ENCODE assay signal across 8 mouse cellular contexts in the genomic region with DNA sequence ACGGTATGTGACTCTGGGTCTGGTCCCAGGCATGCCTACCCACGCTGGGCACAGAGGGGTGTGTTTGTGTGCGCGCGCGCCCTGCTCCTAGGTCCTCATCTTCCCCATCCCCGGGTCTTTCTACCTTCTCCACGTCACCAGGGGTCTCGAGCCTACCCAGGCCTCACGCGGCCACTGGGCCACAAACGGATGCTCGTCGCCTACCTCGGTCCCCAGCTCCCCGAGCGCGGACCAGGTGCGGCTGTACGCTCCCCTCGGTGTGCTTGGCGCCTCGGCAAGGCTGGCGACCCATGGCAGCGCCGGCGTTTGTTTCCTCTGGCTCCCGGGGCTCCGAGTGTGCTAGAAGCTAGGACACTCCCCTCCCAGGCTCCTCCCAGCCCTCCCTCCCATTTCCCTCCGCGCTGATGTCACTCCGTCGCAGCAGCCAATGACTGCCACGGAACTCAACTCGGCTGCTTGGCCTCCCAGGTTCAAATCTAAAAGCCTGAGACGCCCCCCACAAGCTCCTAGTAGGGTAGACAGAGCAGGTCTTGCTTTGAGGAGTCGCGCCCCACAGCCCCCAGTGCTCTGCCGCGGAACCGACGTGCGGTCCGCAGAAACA. TPM values are rescaled to one million over a fixed set of nuclear protein-coding genes. Genes with fewer than 3 reads are reported as not detected.
DNase-seq lines count a peak whose midpoint lies in the region; ATAC-seq and TF ChIP-seq lines count a peak whose summit lies in the region.

Gene Cdc42ep4 (minus strand): TSS at position 398 of the 601 bp plus-strand sequence.

- no peak for TF ChIP-seq CTCF in kidney, adult 2 months (conservative IDR thresholded peaks at IDR 0.05; ENCODE audit: insufficient read depth, insufficient read length, low read depth, low read length)

- peak within 1 kb of the TSS; percentile 80 for H3K4me2 ChIP-seq in embryonic facial prominence, embryonic 13.5 days
- H3K4me2 ChIP-seq in limb, embryonic 12.5 days = peak within 1 kb of the TSS; percentile 93
- peak within 1 kb of the TSS; percentile 80 for H3K4me2 ChIP-seq in midbrain, embryonic 14.5 days (ENCODE audit: low read length)

- H3K4me1 ChIP-seq in embryonic facial prominence, embryonic 13.5 days = peaks cover 69% of the 10 kb centered on the region
- H3K4me1 ChIP-seq in kidney, adult 2 months (ENCODE audit: control insufficient read depth, insufficient read depth, low read length) = peaks cover 9% of the 10 kb centered on the region; the same call in 1 of the 2 replicates
- H3K4me1 ChIP-seq in limb, embryonic 12.5 days (replicated peaks) = peaks cover 48% of the 10 kb centered on the region
- H3K4me1 ChIP-seq in midbrain, embryonic 14.5 days (ENCODE audit: control insufficient read depth, insufficient read depth, low read length) = peaks cover 34% of the 10 kb centered on the region

- no peaks in the 10 kb centered on the region for H3K9me3 ChIP-seq in embryonic facial prominence, embryonic 13.5 days
- H3K9me3 ChIP-seq in limb, embryonic 12.5 days = no peaks in the 10 kb centered on the region
- no peaks in the 10 kb centered on the region for H3K9me3 ChIP-seq in midbrain, embryonic 14.5 days (ENCODE audit: control insufficient read depth, low read length)

- peaks cover 4% of the 10 kb centered on the region; the same call in 1 of the 2 replicates for H3K36me3 ChIP-seq in embryonic facial prominence, embryonic 13.5 days
- no peaks in the 10 kb centered on the region for H3K36me3 ChIP-seq in kidney, adult 2 months (ENCODE audit: control insufficient read depth, insufficient read depth, low read length)
- peaks cover 18% of the 10 kb centered on the region; the same call in 1 of the 2 replicates for H3K36me3 ChIP-seq in limb, embryonic 12.5 days
- no peaks in the 10 kb centered on the region; the same call in 1 of the 2 replicates for H3K36me3 ChIP-seq in midbrain, embryonic 14.5 days (ENCODE audit: control insufficient read depth, insufficient read depth, low read length)

- peak within 1 kb of the TSS; percentile 85 for H3K4me3 ChIP-seq in embryonic facial prominence, embryonic 13.5 days
- H3K4me3 ChIP-seq in kidney, adult 2 months (ENCODE audit: insufficient read depth, low read depth, low read length) = peak within 1 kb of the TSS; percentile 68
- peak within 1 kb of the TSS; percentile 90 for H3K4me3 ChIP-seq in limb, embryonic 12.5 days (replicated peaks)
- peak within 1 kb of the TSS; percentile 87 for H3K4me3 ChIP-seq in midbrain, embryonic 14.5 days (replicated peaks; ENCODE audit: low read depth, low read length)

- H3K27ac ChIP-seq in embryonic facial prominence, embryonic 13.5 days = peak within 1 kb of the TSS; percentile 100
- peak within 1 kb of the TSS; percentile 79 for H3K27ac ChIP-seq in kidney, adult 2 months (ENCODE audit: insufficient read depth, low read depth, low read length)
- H3K27ac ChIP-seq in limb, embryonic 12.5 days = peak within 1 kb of the TSS; percentile 98
- H3K27ac ChIP-seq in midbrain, embryonic 14.5 days (replicated peaks; ENCODE audit: low read depth, low read length) = peak within 1 kb of the TSS; percentile 93

- under 1% methylated on average over 44 of the region's 44 CpGs for WGBS in embryonic facial prominence, embryonic 13.5 days
- 1% methylated on average over 44 of the region's 44 CpGs for WGBS in kidney, adult 2 months
- WGBS in limb, embryonic 12.5 days = under 1% methylated on average over 44 of the region's 44 CpGs
- WGBS in midbrain, embryonic 14.5 days = under 1% methylated on average over 44 of the region's 44 CpGs

- ATAC-seq in embryonic facial prominence, embryonic 13.5 days (ENCODE audit: insufficient number of reproducible peaks, insufficient read depth, low FRiP score, low TSS enrichment, low read depth) = peak; percentile 83
- ATAC-seq in limb, embryonic 12.5 days (ENCODE audit: insufficient number of reproducible peaks, insufficient read depth, low FRiP score, low TSS enrichment, low read depth) = peak; percentile 75
- ATAC-seq in midbrain, embryonic 14.5 days (ENCODE audit: low FRiP score, low TSS enrichment) = peak; percentile 86

- DNase-seq in 416B (ENCODE audit: low read depth) = peak; percentile 95
- DNase-seq in adrenal gland, postnatal 4 days (ENCODE audit: low spot score in 2 of 2) = peak; percentile 50 to 72
- peak; percentile 86 to 90 for DNase-seq in heart, adult 18-20 months
- peak; percentile 89 for DNase-seq in kidney, adult 2 months
- peak; percentile 95 for DNase-seq in midbrain, embryonic 14.5 days
- DNase-seq in spleen, adult 12 weeks (ENCODE audit: low spot score) = peak; percentile 71

- TF ChIP-seq POLR2A in kidney, adult 2 months (IDR thresholded peaks at IDR 0.05; ENCODE audit: low read depth, low read length) = peak; percentile 85

- no peaks in the 10 kb centered on the region for H3K27me3 ChIP-seq in embryonic facial prominence, embryonic 13.5 days
- no peaks in the 10 kb centered on the region for H3K27me3 ChIP-seq in kidney, adult 2 months (replicated peaks; ENCODE audit: control insufficient read depth, insufficient read depth, low read length)
- H3K27me3 ChIP-seq in limb, embryonic 12.5 days = no peaks in the 10 kb centered on the region; the same call in 1 of the 2 replicates
- H3K27me3 ChIP-seq in midbrain, embryonic 14.5 days (ENCODE audit: control insufficient read depth, insufficient read depth, low read length) = no peaks in the 10 kb centered on the region

- peak within 1 kb of the TSS; percentile 95 for H3K9ac ChIP-seq in embryonic facial prominence, embryonic 13.5 days
- H3K9ac ChIP-seq in limb, embryonic 12.5 days (replicated peaks) = peak within 1 kb of the TSS; percentile 92
- peak within 1 kb of the TSS; percentile 89 for H3K9ac ChIP-seq in midbrain, embryonic 14.5 days (replicated peaks; ENCODE audit: low read length)

RNA-seq across cellular contexts. Expression of gene Cdc42ep4, which starts in this region (rescaled TPM):
- 10 to 100 TPM; 86.9 to 95.5 TPM for total RNA-seq in adrenal gland, postnatal 4 days (2021)
- 108 and 119 TPM in 2 replicates for polyA plus RNA-seq in embryonic facial prominence, embryonic 13.5 days (2015; fragmentation: Nextera tagmentation; extraction: Ambion mirVana)
- 10 to 100 TPM; 19.1 to 23.8 TPM for total RNA-seq in heart, adult 18-20 months (2021)
- 18.0 and 18.2 TPM in 2 replicates for polyA plus RNA-seq in kidney, adult 2 months (2012; rRNA removed)
- polyA plus RNA-seq in limb, embryonic 12.5 days (2016; fragmentation: Nextera tagmentation; extraction: Ambion mirVana) = 119 and 120 TPM in 2 replicates
- 45.4 and 49.5 TPM in 2 replicates for polyA plus RNA-seq in midbrain, embryonic 14.5 days (2014; fragmentation: Nextera tagmentation; extraction: Ambion mirVana)

Comparison
In these comparisons a context has a peak if more than half of its experiments do, and no peak if none do; other contexts are left out.
1. Peak in every context shown above with its lines: DNase-seq, ATAC-seq, H3K4me3 ChIP-seq and H3K27ac ChIP-seq.